Mouse (Mus musculus) brain, embryonic 14.5 days (tissue): ENCODE results near the gene Zfp648. TPM values are rescaled to one million over a fixed set of nuclear protein-coding genes. Genes with fewer than 3 reads are reported as not detected.
A peak's percentile ranks its signal among the peaks of the same experiment; 100 is the strongest.

Experiments
- DNase-seq: peaks from one replicate; pipeline ENCODE4 v3.0.0-alpha.2; 2011; ENCODE audit warnings: low read depth
- CTCF ChIP-seq: fragments of 200-500 bp; IDR thresholded peaks from 2 replicates; pipeline ENCODE4 v1.5.1; 2012; ENCODE audit warnings: inconsistent platforms, mild to moderate bottlenecking, moderate library complexity, borderline replicate concordance; ENCODE audit not compliant: insufficient read depth, insufficient read length; ENCODE audit errors: extremely low read depth
- POLR2A ChIP-seq: fragments of 200-500 bp; IDR thresholded peaks from 2 replicates; pipeline ENCODE4 v1.6.1; 2012; ENCODE audit warnings: mild to moderate bottlenecking, inconsistent platforms, borderline replicate concordance; ENCODE audit not compliant: poor library complexity, insufficient read depth, insufficient read length, severe bottlenecking; ENCODE audit errors: extremely low read depth
- polyA plus RNA-seq: library from polyadenylated mRNA; depleted of rRNA; stranded (reverse); fragments of >200 nt; gene quantifications from 2 replicates; pipeline ENCODE4 v1.2.3, GENCODE M21; 2012

Gene Zfp648
- polyA plus RNA-seq, 1 experiment = 0.33 TPM

DNA sequence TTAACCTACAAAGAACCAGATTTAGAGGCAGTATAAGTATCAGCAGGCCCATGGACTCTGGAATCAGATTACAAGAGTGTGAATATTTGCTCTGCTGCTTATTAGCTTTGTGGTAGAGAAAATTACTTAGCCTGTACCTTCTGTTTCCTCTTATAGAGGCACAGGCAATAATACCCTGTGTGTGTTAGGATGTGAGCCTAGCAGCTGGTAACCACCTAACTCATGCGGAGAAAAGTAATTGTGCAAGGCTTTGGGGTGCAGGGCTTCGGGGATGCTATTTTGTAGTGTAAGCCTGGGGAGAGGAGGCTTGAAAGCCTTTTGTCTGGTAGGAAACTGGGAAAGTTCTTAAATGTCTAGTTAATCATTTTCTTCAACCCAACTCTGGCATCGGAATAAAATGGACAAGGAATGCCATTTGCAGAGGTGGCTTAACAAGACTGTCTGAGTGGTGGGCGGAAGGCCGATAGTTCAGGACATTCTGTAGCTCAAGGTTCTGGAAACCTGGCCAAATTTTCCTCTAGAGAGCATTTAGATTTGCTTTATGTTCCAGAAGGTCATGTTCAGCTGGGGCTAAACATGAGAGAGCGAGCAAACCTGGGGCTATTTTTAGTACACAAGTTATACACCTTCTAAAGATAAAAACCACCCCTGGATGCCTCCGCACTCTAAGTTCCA lies 17.8 kb upstream of the Zfp648 start:
- no peak for DNase-seq
- TF ChIP-seq CTCF = no peak
- TF ChIP-seq POLR2A = no peak

DNA sequence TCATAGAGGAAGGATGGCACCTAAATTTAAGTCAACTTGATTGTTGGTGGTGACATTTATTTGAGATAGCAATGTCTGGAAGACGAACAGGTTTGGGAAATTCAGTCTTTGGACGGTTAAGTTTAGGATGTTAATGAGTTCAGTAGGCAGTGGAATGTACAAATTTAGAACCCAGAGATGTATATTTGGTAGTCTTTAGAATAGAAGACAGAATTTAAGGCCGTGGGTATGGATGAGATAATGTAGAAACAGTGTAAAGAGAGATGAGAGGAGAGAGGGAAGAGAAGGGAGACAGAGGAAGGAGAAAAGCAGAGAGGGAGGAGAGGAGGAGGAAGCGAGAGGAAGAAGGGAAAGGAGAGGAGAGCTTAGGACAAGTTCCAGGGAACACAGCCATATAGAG lies 12.8 kb upstream of the Zfp648 start:
- TF ChIP-seq POLR2A (no peak), CTCF (no peak)
- no peak for DNase-seq

DNA sequence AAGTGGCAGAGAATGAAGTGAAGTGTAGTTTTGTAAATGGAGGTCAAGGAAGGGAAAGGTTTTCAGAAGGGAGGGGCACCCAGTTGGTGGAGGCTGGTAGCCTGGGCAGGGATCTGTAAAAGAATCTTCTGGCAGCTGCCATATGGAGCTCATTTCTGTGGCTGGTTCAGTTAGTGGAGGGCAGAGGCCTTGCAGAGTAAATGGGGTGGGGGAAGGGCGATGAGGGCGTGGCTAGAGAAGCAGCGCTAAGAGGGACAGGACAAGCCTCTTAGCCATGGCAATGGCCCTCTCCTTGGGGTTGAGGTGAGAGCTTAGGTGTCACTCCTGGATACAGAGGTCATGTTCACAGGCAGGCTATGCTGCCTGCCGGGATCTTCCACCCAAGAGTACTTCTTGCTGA lies 12.4 kb upstream of the Zfp648 start:
- no peak for DNase-seq
- no peak for TF ChIP-seq POLR2A
- no peak for TF ChIP-seq CTCF

DNA sequence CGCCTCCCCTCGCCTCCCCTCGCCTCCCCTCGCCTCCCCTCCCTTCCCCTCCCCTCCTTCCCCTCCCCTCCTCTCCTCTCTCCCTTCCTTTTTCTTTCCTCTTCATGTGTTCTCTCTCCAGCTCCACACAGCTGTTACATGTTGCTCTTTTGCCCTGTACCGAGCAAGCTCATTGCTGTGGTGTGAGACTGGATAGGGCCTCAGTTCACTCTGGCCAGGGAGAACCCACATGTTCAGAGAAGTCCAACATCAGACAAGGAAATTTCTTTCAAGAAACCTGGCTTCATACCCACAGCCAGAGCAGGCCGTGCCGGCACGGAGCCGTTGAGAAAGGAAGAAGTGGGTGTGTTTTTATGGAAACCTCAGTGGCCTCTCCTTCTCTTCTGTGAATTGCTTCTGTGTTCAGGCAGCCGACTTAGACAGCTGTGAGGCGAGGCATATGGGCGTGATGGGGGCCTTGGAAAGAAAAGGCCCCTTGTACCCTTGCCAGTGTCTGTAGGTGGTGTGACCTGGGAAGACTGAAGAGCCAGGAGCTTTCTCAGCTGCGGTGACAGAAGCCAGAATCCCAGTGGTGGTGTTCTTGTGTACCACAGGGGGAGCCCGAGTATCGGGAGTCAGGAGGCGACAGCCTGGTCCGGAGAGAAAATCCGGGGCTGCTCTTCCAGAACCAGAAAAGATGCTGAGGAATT lies 11.0 kb upstream of the Zfp648 start:
- TF ChIP-seq POLR2A = no peak
- TF ChIP-seq CTCF = peak; percentile 42; the same call in 1 of the 2 replicates
- DNase-seq = peak; percentile 56

DNA sequence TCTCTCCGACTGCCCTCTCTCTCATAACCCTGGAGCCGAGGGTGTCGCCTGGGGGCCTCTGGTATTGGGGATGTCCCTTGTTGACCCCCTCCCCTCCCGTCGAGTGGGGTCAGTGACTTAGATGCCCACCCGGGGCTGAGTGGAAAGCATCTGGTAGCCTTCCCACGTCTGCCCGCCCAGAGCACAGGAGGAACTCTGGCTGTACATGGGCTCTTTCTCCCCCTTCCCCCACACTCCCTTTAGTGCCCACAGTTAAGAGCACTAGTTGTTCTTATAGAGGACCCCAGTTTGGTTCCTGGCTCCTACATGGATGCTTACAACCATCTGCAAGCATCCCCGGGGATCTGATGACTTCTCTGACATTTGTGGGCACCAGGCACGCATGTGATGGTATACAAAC lies 2.1 kb upstream of the Zfp648 start:
- no peak for DNase-seq
- no peak for TF ChIP-seq CTCF
- no peak for TF ChIP-seq POLR2A

DNA sequence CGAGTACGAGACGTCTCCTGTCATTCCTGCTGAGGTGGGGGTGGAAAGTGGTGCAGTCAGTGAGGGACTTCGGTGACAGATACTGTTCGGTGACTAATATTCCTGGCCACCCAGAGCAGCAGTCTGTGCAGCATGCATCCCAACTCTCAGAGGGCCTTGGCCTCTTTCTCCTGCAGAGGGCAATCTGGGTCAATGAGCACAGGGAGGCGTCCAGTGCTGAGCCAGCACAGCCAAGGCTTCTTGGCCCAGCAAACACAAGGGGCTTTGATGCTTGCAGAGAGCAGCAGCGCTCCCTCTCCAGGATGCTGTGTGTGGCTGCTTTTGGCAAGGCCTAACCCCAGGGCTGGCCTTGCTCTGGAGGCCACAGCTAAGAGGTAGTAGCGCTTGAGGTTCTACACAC lies 1.6 kb downstream of the Zfp648 start:
- peak; percentile 31 for DNase-seq
- TF ChIP-seq CTCF (no peak), POLR2A (no peak)

DNA sequence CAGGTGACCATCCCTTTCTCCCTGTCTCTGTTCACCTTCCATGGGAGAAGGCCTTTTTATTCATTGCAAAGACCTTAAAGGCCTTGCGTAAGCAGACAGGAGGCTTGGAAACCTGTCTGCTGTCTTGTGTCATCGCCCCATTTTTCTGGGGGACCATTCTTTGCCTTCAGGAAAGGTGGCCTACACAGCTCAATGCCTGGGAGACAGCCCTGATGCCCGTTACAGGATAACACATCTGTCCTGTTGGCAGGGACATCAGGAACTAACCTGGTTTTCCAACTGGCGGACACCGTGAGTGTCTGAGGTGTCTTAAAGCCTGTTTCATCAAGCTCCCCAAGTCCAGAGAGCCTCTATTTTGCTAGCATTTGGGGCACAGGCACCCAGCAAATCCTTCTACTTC lies 2.4 kb downstream of the Zfp648 start:
- TF ChIP-seq CTCF (no peak), POLR2A (no peak)
- DNase-seq = no peak

DNA sequence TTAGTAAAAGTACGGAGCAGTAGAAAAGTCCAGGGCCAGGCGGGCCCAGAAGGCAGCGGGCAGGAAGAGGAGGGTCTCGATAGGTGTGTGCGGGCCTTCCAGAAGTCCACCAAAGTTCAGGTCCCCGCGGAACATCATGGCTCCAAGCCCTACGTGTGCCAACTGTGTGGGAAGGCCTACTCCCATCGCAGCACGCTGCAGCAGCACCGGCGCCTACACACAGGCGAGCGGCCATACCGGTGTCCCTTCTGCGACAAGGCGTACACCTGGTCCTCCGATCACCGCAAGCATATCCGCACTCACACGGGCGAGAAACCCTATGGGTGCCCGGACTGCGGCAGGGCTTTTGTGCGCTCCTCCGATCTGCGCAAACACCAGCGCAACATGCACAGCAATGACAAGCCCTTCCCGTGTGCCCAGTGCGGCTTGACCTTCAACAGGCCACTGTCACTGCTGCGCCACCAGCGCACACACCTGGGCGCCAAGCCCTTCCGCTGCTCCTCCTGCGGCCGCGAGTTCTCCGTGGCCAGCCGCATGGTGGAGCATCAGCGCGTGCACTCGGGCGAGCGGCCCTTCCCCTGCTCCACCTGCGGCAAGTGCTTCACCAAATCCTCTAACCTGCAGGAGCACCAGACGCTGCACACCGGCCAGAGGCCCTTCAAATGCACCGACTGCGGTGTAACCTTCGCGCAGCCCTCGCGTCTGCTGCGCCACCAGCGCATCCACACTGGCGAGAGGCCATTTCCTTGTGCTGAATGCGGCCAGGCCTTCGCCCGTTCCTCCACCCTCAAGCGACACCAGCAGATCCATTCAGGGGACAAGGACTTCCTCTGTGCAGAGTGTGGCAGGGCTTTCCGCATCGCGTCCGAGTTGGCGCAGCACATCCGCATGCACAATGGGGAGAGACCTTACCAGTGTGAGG lies 3.9 kb downstream of the Zfp648 start:
- peak; percentile 41 for DNase-seq
- TF ChIP-seq POLR2A (no peak), CTCF (no peak)

DNA sequence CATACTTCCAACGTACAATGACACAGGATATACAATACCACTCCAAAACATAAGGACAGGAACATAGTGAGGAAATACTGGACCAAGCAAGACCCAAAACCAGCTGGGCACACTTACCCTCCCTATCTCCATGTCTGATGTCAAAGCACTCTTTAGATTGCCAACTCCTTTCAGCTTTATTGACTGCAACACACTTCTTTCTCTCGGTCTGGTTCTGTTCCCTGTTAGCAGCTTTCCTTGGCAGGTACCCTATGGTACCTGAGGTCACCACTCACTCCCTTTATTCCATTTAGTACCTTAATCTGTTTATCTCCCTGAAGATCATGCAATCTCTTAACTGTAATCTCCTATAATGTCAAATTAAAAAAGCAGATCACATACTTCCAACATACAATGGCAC lies 19.0 kb downstream of the Zfp648 start:
- DNase-seq = no peak
- TF ChIP-seq POLR2A = no peak
- no peak for TF ChIP-seq CTCF

DNA sequence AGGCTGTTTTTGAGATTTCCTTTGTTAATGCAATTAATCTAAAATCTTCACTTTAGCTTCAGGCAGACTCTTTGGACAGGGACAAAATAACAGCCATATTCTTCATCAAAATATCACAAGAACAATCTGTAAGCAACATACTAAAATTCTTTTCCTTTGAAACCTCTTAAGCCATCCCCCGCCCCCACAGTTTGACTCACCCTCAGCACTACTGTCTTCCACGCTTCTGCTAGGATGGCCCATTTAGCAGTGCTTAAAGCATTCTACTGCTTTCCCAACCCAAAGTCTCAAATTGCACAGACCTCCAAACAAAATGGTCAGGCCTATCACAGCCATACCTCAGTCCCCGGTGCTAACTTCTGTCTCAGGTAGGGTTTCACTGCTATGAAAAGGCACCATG lies 19.6 kb downstream of the Zfp648 start:
- TF ChIP-seq POLR2A (no peak), CTCF (no peak)
- no peak for DNase-seq

DNA sequence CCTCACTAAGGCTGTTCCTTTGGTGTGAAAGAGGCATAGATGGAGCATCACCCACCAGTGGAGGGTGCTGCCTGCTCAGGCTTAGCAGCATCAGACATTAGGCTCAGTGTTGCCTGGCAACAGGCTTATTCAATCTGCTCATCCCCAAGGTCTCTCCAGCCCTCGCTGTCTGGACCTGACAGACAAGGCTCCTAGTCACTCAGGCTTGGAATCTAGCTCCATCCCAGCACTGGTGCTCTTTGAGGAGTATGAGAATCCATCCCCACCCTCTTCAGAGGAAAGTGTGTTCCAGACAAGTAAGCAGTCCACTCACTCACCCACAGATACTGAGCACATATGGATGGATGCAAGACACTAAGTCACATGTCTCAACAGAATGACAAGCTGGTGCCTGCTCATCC lies 22.8 kb downstream of the Zfp648 start:
- peak; percentile 72 for DNase-seq
- TF ChIP-seq CTCF (peak; percentile 26; the same call in 1 of the 2 replicates), POLR2A (no peak)

DNA sequence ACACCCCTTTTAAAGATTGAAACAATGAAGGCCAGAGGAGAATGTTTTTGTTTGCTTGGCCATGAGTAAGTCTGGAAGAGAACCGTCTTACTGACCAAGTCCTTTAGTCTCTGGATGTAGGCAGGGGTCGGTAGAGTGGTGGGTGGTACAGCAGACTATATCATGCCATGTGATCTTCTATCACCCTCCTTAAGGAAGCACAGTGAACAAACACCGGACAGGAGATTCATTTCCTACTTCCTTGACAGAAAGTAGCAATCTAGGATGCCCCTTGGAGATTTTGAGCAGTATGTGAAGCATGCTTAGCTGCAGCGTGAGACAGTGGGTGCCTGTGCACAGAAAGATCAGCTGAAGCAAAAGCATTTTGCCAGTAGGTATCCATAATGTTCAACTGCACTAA lies 31.6 kb downstream of the Zfp648 start:
- no peak for DNase-seq
- TF ChIP-seq POLR2A = no peak
- no peak for TF ChIP-seq CTCF
